Mouse (Mus musculus): ENCODE measurements around the gene Apbb1.

Gene Apbb1

DNA sequence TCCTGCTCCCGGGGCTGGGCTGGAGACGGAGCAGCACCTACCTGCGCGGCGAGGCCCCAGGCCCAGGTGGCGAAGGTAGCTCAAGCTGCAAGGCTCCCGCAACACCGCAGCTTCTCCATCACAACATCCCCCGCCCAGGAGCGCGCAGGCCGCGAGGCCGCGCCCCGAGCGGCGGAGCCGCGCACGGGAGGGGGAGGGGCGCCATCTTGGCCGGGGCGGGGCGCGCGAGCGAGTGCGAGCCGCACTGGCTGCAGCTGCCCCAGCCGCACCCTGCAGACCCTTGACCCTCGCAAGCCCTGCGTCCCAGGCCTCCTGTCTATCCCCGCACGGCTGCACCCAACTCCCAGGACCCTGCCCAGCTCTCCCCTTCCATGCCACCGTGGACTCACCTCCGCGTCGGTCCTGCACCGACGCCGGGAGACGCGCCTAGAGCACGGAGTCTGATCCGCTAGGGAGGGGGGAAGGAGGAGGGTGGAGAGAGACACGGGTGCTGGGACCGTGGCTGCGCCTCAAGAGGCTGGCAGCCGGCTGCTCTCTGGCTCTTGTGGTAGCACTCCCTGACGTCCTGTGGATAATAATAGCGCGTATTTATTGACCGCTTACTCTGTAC, at the start of gene Apbb1:
Gene Apbb1, minus strand, starts transcription at position 560 of the 610 bp plus-strand sequence.
- peak; percentile 27 to 64 for DNase-seq (ENCODE audit: low spot score in 2 of 2)

GRCm38 (mm10) chr7:105628633-105629032, 47.2 kb upstream of the Apbb1 start:
- no peak for DNase-seq (ENCODE audit: low spot score in 2 of 2)

DNA sequence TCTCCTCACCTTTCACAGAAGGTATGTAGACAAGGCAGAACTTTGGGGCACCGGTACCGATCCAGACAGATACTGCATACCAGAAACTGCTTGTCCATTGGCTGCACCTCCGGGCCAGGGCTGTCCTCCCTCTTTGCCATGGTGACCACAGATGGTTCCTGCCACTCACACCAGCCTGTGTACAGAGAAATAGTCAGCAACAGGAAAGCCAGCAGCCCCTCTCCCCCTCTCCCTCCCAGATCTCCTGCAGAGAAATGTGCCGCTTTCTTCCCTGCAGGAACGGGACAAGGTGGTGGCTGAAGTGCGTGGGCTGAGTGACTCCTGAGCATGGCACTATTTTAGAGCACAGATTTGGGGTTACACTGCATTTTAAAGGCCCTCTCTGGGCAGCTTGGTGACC, 43.9 kb upstream of the Apbb1 start:
- no peak for DNase-seq (ENCODE audit: low spot score in 2 of 2)

GRCm38 (mm10) chr7:105621646-105622292, 40.3 kb upstream of the Apbb1 start:
- DNase-seq (ENCODE audit: low spot score in 2 of 2): no peak

- DNase-seq (ENCODE audit: low spot score in 2 of 2): no peak
Measured at GRCm38 (mm10) chr7:105621053-105621452, 39.6 kb upstream of the Apbb1 start.

DNA sequence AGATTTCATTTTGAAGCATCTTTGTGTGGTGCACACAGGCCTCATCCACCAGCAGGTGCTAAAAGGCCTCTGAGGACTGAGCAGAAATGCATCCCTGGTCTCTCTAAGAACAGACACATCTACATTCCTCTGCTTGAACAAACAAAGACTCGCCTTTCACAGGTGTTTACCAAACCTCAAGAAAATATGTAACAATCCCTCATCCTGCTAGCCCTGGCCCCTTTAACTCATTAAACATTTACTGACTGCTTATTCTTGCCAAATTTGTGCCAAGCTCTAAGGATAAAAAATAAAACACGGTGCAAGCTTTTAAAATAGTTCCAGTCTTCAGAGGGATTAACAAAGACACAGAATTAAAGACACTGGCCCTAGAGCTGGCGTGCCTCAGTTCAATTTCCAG, 38.2 kb upstream of the Apbb1 start:
- DNase-seq (ENCODE audit: low spot score in 2 of 2): no peak

GRCm38 (mm10) chr7:105617810-105618209, 36.4 kb upstream of the Apbb1 start:
- DNase-seq (ENCODE audit: low spot score in 2 of 2): no peak

GRCm38 (mm10) chr7:105616561-105616960, 35.1 kb upstream of the Apbb1 start:
- no peak for DNase-seq (ENCODE audit: low spot score in 2 of 2)

- DNase-seq (ENCODE audit: low spot score in 2 of 2): no peak
Measured at GRCm38 (mm10) chr7:105615720-105616119, 34.3 kb upstream of the Apbb1 start.

- no peak for DNase-seq (ENCODE audit: low spot score in 2 of 2)
Measured at GRCm38 (mm10) chr7:105614400-105614799, 32.9 kb upstream of the Apbb1 start.

DNA sequence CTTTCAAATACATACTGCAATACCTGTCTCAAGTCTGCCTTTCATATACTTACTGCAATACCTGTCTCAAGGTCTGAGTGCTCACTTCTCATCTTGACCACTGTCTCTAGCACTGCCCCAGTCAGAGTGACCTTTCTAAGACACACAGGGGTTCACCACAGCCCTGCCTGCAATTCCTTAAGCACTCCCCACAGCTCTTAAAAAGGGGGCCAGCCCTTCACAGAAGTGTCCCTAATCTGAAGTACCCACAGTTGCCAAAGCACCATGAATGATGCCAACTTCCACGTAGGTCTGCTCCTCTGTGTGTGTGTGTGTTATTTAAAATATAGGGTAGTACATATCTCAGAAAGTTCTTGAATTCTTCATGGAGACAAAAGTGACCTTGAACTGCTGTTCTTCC, 30.3 kb upstream of the Apbb1 start:
- DNase-seq (ENCODE audit: low spot score in 2 of 2): no peak

GRCm38 (mm10) chr7:105608467-105608866, 27.0 kb upstream of the Apbb1 start:
- no peak for DNase-seq (ENCODE audit: low spot score in 2 of 2)

- DNase-seq (ENCODE audit: low spot score in 2 of 2): peak; percentile 23 to 72
Measured at GRCm38 (mm10) chr7:105602860-105603623, 21.6 kb upstream of the Apbb1 start.

GRCm38 (mm10) chr7:105590097-105590496, 8.6 kb upstream of the Apbb1 start:
- no peak for DNase-seq (ENCODE audit: low spot score in 2 of 2)

GRCm38 (mm10) chr7:105588325-105588912, 7.0 kb upstream of the Apbb1 start:
- DNase-seq (ENCODE audit: low spot score in 2 of 2): no peak

DNA sequence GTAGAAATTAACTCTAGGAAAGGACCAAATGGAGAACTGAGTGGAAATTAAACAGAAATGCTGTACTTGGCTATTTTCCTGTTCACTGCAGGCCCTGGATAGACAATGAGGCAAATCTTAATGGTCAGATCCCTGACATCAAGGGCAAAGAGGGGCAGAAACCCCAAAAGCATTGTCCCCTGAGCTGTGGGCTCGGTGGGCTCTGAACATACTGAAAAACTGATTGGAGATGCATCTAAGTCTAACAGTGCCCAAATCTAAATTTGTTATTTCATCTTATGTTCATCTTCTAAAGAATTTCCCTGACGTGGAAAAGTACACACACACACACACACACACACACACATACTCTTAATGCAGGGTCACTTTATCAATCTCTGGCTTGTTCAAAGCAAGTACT, 506 bp upstream of the Apbb1 start:
- no peak for DNase-seq (ENCODE audit: low spot score in 2 of 2)

DNA sequence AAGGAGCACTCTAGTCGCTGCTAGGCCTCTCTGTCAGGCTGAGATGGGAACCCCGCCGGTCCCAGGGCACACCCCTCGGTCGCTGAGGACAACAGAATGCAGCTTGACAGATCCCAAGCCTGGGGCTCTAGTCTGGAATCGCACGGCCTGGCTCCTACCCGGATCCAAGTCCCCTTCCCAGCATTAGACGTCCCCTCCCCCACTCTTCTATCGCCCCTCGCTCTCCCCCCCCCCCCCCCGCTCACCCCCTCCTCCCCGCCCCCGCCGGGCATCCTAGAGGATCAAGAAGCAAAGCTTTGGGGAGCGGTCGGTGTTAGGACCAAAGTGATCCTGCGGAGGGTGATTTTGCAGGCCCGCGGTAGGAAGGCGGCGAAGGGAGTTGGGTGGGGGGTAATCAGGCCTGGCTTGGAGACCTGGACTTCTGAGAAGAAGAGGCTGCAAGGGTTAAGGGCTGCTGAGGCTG, 795 bp downstream of the Apbb1 start:
- no peak for DNase-seq (ENCODE audit: low spot score in 2 of 2)

- DNase-seq (ENCODE audit: low spot score in 2 of 2): no peak
Measured at GRCm38 (mm10) chr7:105578481-105578880, 3.0 kb downstream of the Apbb1 start.

GRCm38 (mm10) chr7:105577377-105577871, 4.0 kb downstream of the Apbb1 start:
- DNase-seq (ENCODE audit: low spot score in 2 of 2): no peak

GRCm38 (mm10) chr7:105576166-105576748, 5.2 kb downstream of the Apbb1 start:
- no peak for DNase-seq (ENCODE audit: low spot score in 2 of 2)

DNA sequence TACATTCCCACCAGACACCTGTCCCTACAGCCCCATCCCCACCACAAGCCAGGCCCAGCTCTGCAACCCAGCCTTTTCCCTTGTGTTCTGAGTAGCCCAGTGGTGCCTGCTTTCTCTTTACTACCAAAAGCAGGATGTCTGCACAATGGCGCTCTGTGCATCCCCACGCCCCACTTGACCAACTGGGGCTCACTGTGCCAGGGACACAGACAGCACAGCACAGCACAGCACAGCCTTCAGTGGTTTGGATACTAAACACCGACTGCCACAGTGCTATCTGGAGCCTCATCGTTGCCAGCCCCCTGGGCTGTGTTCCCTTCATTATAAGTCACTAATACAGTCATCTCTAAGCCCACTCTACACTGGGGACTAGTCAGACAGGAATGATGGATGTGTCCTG, 6.9 kb downstream of the Apbb1 start:
- DNase-seq (ENCODE audit: low spot score in 2 of 2): no peak

- DNase-seq (ENCODE audit: low spot score in 2 of 2): no peak
Measured at GRCm38 (mm10) chr7:105572949-105573348, 8.5 kb downstream of the Apbb1 start.
